Mouse (Mus musculus) embryonic facial prominence, embryonic 14.5 days (tissue): ENCODE data around the gene Podn. TPM values are rescaled to one million over a fixed set of nuclear protein-coding genes. Genes with fewer than 3 reads are reported as not detected.

Source experiments
- ATAC-seq: fragments of 200-750 bp; cut with Nextera tagmentation; 2 replicates; pipeline ENCODE4 v1.8.0; 2017; ENCODE audit warnings: low read depth, moderate number of reproducible peaks, moderate TSS enrichment
- DNase-seq: peaks from one replicate; pipeline ENCODE4 v3.0.0-alpha.2; 2015; ENCODE audit warnings: low spot score
- H3K27ac ChIP-seq: fragments of 300-500 bp; sonication (generic); replicated peaks from 2 replicates; pipeline ENCODE4 v1.5.1; 2014; ENCODE audit warnings: low read depth, mild to moderate bottlenecking, low read length, moderate library complexity
- H3K27me3 ChIP-seq: fragments of 300-500 bp; sonication (generic); replicated peaks from 2 replicates; pipeline ENCODE4 v1.6.1; 2014; ENCODE audit warnings: low read length; ENCODE audit not compliant: control insufficient read depth, insufficient read depth
- H3K36me3 ChIP-seq: fragments of 300-500 bp; sonication (generic); 2 replicates; pipeline ENCODE4 v1.6.1; 2014; ENCODE audit warnings: low read length, mixed read lengths; ENCODE audit not compliant: control insufficient read depth, insufficient read depth
- H3K4me1 ChIP-seq: fragments of 300-500 bp; sonication (generic); 2 replicates; pipeline ENCODE4 v1.6.1; 2014; ENCODE audit warnings: antibody characterized with exemption, low read length; ENCODE audit not compliant: control insufficient read depth, insufficient read depth
- H3K4me2 ChIP-seq: fragments of 300-500 bp; sonication (generic); 2 replicates; pipeline ENCODE4 v1.6.1; 2014; ENCODE audit warnings: low read depth, mild to moderate bottlenecking, low read length, moderate library complexity, mixed read lengths
- H3K4me3 ChIP-seq: fragments of 300-500 bp; sonication (generic); 2 replicates; pipeline ENCODE4 v1.5.1; 2014; ENCODE audit warnings: low read depth, mild to moderate bottlenecking, low read length
- H3K9ac ChIP-seq: fragments of 300-500 bp; sonication (generic); 2 replicates; pipeline ENCODE4 v1.6.1; 2014; ENCODE audit warnings: low read depth, mild to moderate bottlenecking, low read length, moderate library complexity, mixed read lengths
- H3K9me3 ChIP-seq: fragments of 300-500 bp; sonication (generic); 2 replicates; pipeline ENCODE4 v1.6.1; 2016; ENCODE audit warnings: low read length; ENCODE audit not compliant: control insufficient read depth
- WGBS: fragments of 180-500 bp; shearing (Covaris S2); extraction: QIAGEN DNeasy Blood & Tissue Kit; methylation state at CpG from one replicate; pipeline ENCODE4 v1.1.7; 2014; 5-methylcytosine and 5-hydroxymethylcytosine counted together
- microRNA-seq: library from miRNA; unstranded; fragments of <30 nt; microRNA quantifications from one replicate; pipeline ENCODE4, GENCODE M21; 2016; ENCODE audit warnings: borderline number of aligned reads
- polyA plus RNA-seq: library from polyadenylated mRNA; unstranded; fragments of >200 nt; fragmentation: Nextera tagmentation; extraction: Ambion mirVana; gene quantifications from 2 replicates; pipeline ENCODE4 v1.2.1, GENCODE M21; 2014

Podn gene
- polyA plus RNA-seq, 1 experiment from 2014 or later = 5.5 TPM

GRCm38 (mm10) chr4:107969781-107970180 lies 126.5 kb downstream of the Podn start:
- no peaks in the 10 kb centered on the region for H3K27me3 ChIP-seq
- H3K4me1 ChIP-seq = no peaks in the 10 kb centered on the region
- ATAC-seq (no peak), DNase-seq (no peak)
- no peak overlapping the region for H3K27ac ChIP-seq
- no peaks in the 10 kb centered on the region for H3K36me3 ChIP-seq
- H3K4me2 ChIP-seq = no peak overlapping the region
- H3K9me3 ChIP-seq = no peaks in the 10 kb centered on the region
- no peak overlapping the region for H3K4me3 ChIP-seq
- H3K9ac ChIP-seq = no peak overlapping the region

GRCm38 (mm10) chr4:107967966-107968682 lies 128.1 kb downstream of the Podn start, which contains the start of gene Slc1a7:
Slc1a7 (plus strand) TSS chr4:107968332.
- Histone ChIP-seq H3K27me3 (no peaks in the 10 kb centered on the region), H3K9me3 (no peaks in the 10 kb centered on the region), H3K36me3 (no peaks in the 10 kb centered on the region), H3K9ac (no peak within 1 kb of the TSS), H3K4me3 (no peak within 1 kb of the TSS), H3K27ac (no peak within 1 kb of the TSS), H3K4me1 (no peaks in the 10 kb centered on the region), H3K4me2 (no peak within 1 kb of the TSS)
- 73% methylated on average over 16 of the region's 16 CpGs for WGBS
- 0 out of 2 replicates have a peak, but pooled peaks have one; percentile 22 for ATAC-seq
- DNase-seq = no peak

- Histone ChIP-seq H3K9me3 (no peaks in the 10 kb centered on the region), H3K27ac (no peak overlapping the region), H3K4me2 (no peak overlapping the region), H3K36me3 (no peaks in the 10 kb centered on the region), H3K4me3 (no peak overlapping the region), H3K9ac (no peak overlapping the region), H3K27me3 (no peaks in the 10 kb centered on the region), H3K4me1 (peaks cover 7% of the 10 kb centered on the region)
- WGBS = 50% methylated on average over 5 of the region's 5 CpGs
- ATAC-seq (no peak), DNase-seq (no peak)
Measured at GRCm38 (mm10) chr4:107966416-107967109, 129.7 kb downstream of the Podn start.

Small RNAs within 50 kb of the gene (microRNA-seq; reads per million reads assigned to microRNA genes)
- not detected for gene Mir6397

Other genes starting within 250 kb of the Podn start
- gene Magoh, start 216.7 kb downstream of the Podn start, polyA plus RNA-seq = 171 and 176 TPM in 2 replicates
- 158 and 164 TPM in 2 replicates for gene 0610037L13Rik, start 206.6 kb downstream of the Podn start, polyA plus RNA-seq
- gene Cpt2, start 172.8 kb downstream of the Podn start, polyA plus RNA-seq = 32.4 and 36.3 TPM in 2 replicates
- 0.17 TPM in 1 of 2 replicates, not detected in the other for gene Slc1a7, start 128.1 kb downstream of the Podn start, polyA plus RNA-seq
- 199 and 200 TPM in 2 replicates for gene Scp2, start 48.6 kb upstream of the Podn start, polyA plus RNA-seq
- gene Echdc2, start 69.0 kb upstream of the Podn start, polyA plus RNA-seq = 36.6 and 42.2 TPM in 2 replicates
- 0.07 TPM in 1 of 2 replicates, not detected in the other for gene Zyg11a, start 121.6 kb upstream of the Podn start, polyA plus RNA-seq
- gene Zyg11b, start 204.7 kb upstream of the Podn start, polyA plus RNA-seq = 13.8 and 14.5 TPM in 2 replicates
- 39.5 and 40.2 TPM in 2 replicates for gene Coa7, start 231.7 kb upstream of the Podn start, polyA plus RNA-seq